Mouse (Mus musculus) heart, postnatal 10 days (tissue): ENCODE measurements around the gene Prrt2. TPM values are rescaled to one million over a fixed set of nuclear protein-coding genes. Genes with fewer than 3 reads are reported as not detected.
A peak's percentile ranks its signal among the peaks of the same experiment; 100 is the strongest.

Experiments
- DNase-seq, 2 experiments: peaks; one replicate each; pipeline ENCODE4 v3.0.0; 2021
- intact Hi-C: fragments of 180-260 bp; cut with DNase I; formaldehyde crosslinking; loops from one replicate; pipeline ENCODE4 v1.15.1; 2025
- total RNA-seq, 2 experiments: library from RNA; stranded (reverse); gene quantifications; 2 replicates each; pipeline ENCODE4 v1.2.3; 2021

Prrt2 gene
- total RNA-seq, 2 experiments from 2014 or later, result 1.0 to 2.3 TPM

DNA sequence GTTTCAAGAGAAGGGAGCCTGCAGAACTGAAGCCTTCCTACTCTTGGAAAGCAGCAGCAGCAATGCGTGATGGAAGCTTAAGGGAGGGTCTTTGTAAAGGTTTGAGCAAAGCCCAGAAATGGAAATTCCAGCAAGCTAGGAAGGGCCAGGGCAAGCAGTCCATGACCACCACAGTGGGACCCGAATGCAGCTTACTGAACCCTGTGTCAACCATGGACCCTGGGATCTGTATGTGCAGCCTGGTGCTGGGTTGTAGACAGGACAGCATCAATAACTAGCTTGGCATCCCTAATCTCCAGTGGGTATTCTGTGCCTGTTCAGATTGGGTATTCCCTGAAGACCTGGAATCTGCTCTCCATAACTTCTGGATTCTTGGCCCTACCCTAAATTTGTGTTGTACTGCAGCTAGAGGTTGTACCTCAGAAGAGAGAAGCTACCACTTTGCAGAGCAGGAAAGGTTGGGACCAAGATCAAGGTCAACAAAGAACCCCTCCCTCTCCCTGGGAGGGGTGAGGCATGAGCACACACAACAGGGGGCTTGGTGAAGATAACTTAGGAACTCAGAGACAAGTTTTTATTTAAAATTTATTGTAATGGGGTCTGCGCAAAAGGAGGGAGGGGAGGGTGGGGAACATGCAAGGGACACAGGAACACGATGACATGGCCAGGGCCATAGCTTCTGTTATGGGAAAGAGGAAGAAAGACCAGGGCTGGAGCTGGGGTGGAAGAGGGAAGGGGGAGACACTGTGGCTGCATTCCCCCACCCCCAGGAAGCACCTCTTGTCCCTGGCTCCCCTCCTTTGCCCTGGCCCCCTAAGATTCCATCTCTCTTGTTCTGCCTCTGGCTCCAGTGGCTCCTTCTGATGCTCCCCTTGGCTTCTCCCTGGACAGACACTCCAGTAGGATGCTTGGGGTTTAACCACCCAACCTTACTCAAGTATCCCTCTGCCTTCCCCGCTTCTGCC is 834 bp upstream of the Prrt2 start:
- intact Hi-C loops, result no loop called here
- no peak for DNase-seq

DNA sequence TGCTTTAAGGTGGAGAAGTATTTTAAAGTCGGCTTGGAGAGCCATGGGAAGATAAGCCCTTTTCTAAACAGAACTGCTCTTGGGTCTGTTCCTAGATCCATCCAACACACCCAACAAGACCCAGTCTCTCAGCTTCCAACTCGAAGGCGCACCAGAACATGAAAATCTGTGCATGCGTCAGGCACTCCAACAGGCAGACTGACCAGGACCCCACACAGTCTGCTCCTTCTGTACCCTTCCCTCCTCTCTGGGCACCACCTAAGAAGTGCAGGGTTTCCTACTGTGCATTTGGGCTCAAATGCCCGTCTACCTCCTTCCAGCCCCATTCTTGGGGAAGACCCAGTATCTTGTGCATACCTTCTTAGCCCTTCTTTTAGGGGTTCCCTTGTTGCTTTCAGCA is 520 bp downstream of the Prrt2 start:
- no peak for DNase-seq
- intact Hi-C loops, result no loop called here

DNA sequence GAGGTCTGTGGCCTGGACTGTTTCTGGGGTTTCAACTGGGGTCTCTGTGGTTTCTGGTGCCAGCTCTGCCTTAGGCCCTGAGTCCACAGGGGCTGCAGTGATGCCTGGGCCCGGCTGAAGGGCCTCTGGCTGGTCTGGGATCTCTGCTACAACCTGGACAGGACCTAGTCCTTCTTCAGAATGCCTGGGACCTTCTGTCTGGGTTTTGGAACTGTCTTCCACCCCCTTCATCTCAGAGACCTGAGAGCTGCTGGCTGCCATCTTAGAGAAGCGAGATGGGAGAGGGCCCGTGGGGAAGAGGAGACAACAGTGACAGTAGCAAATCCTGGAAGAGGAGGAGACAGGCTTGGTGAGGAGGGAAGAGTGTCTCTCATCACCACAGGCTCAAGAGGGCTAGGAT is 980 bp downstream of the Prrt2 start:
- intact Hi-C loops, result no loop called here
- peak in 1 of 2 experiments; percentile 21 for DNase-seq

DNA sequence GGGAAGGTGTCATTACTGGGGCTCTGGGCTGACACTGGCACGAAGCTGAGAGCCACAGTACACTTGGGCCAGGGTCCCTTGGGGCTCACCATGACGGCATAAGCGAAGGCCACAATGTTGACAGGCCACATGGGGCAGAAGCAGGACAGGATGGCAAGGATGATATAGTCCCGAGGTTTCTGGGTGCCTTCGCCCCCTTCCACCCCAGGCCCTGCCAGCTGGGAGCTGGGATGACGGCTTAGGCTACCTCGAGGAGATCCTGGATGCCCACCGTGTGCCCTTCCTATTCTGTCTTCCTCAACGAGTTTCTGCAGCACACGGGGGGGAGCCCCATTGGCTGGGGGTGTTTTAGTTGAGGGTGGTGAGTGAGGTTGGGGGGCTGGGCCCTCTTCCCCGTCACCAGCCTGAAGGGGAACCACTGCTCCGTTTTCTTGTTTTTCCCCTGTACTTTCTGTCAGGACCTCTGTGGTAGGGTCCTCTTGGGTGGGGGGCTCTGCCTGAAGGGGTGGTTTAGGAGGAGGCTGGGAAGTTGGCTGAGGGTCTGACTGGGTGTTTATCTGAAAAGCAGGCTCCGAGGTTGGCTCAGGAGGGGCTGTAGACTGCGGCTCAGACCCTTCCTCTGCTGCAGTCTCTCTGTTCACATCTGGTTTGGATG is 1.6 kb downstream of the Prrt2 start:
- intact Hi-C loops, result no loop called here
- DNase-seq, result no peak

DNA sequence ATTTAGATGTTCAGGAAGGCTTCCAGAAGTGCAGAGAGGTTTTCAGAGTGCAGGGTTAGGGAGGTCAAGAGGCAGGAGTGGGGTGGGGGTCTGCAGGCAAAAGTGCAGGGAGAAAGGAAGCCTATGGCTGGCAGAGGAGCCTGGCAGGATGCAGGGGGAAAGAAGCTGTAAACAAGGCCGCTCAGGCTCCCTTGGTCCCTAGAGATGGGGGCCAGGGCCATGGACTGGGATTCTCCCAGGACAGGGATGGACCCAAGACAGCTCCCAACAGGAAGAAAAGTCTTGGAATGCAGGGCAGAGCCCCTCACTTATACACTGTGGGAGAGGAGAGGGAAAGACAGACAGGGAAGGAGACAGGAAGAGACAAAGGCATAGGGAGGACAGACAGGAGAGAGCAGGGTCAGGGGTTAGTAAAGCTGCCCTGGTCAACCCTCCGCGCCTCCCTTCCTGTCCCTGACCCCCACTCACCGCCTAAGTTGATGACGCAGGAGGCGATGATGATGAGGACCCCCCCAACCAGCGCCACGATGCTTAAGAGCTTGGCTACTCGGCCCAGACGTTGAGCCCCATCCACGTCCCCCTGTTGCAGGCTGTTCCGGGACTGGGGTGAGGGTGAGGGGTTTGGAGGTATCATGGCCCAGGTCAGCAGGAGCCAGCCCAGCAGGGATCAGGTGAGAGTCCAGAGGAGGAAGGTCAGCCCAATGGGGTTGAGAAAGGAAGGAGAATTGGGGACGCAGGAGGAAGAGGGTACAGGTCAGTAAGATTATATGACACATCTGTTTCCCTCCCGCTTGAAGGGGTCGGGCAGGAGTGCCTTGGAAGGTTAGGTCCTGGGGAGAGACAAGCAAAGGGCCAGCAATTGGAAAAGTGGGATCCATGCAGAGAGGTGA is 2.4 kb downstream of the Prrt2 start:
- DNase-seq, result peak in 1 of 2 experiments; percentile 21
- intact Hi-C loops, result no loop called here

DNA sequence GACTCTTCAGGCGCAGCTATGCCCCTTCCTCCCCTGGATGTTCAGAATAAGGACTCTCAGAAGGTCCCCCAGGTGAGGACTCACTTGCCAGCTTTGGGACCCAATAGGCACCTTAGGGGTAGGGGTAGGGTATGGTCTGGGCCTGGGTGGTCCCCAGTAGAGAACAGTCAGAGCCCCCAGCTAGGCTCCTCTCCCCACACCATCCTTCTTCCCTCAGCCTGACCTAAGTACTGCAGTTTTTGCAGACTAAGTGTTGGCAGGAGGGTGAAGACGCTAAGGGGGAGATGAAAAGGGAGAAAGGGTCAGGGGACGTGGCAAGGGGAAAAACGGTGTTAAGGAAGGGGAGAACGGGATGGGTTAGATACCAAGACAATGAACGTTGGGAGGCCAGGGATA is 3.1 kb downstream of the Prrt2 start:
- intact Hi-C loops, result loop anchor here (2.0 kb wide), 1 partner anchor 43 kb away; the partner anchor contains the start of gene Cdipt
- DNase-seq, result no peak

DNA sequence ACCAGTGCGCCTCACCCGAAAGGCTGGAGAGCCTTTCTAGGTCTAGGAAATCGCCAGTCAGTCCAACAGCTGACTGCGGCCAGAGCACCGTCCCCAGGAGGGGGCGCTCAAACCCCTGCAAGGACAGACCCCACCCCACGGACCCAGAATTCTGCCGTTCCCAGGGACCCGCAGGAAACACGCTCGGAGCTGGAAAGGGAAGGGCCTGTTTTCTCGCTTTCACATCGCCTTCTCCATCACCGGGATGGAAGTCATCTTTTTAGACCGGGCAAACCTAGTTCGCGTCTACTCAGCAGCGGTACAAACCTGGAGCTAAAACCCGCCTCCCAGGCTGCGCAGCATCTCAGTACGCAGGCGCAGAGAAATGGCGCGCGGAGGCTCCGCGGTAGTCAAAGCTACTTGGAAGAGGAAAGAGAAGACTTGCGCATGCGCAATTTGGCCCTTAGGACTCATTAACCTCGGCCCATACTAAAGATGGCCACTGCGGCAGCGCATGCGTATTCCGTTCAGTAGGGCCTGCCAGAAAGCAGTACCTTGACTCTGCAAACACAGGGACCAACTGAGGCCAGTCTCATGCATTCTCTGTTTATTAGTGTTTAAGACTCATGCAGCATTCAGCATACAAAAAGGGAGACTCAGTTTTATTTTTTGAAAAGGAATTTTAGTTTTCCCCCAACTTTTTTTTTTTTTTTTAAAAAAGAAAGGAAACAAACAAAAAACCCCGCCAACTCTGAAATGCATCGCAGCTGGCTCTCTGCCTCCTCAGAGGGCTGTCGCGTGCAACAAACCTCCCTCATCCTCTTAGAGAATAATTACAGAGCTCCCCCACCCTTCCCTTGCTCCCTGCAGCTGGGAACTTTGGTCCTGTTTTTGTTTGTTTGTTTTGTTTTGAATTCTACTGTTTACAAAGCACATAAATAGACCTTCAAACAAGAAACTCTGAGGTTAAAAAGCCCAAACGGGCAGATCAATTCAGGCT is 3.8 kb downstream of the Prrt2 start, which contains the start of gene Pagr1a:
TSS of gene Pagr1a (minus strand) at position 382 of the 979 bp plus-strand sequence.
- intact Hi-C loops, result loop anchor here (2.0 kb wide), 1 partner anchor 42 kb away; the partner anchor contains the start of gene Cdipt

DNA sequence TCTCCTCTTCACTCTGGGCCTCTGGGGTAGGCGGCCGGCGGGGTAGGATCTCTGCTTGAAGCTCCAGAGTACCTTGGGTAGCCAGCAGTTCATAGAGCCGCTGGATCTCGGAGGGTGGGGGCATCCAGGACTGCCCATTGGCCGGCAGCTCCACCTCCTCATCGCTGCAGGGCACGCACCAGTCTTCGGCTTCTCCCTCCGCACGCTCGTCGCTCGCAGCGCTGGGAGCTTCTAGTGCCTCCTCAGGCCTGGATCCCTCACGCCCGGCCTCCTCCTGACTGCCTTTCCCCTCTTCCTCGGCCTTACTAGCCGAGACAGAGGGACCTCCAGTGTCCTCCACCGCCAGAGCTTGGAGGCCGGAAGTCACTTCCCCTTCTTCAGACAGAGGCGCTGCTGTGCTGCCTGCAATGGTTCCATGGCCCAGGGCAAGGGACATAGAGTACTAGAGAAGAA is 4.5 kb downstream of the Prrt2 start:
- no peak for DNase-seq
- intact Hi-C loops, result loop anchor here (2.0 kb wide), 1 partner anchor 42 kb away; the partner anchor contains the start of gene Cdipt

More for the DNA sequence above, 3.8 kb downstream of the Prrt2 start, which contains the start of gene Pagr1a:
- peak; percentile 98 for DNase-seq

DNA sequence TGATC is 4.7 kb downstream of the Prrt2 start, which contains the start of gene Pagr1b:
TSS of gene Pagr1b (minus strand) at position 4 of the 5 bp plus-strand sequence.
- no peak for DNase-seq
- intact Hi-C loops, result loop anchor here (2.0 kb wide), 1 partner anchor 41 kb away; the partner anchor contains the start of gene Cdipt

DNA sequence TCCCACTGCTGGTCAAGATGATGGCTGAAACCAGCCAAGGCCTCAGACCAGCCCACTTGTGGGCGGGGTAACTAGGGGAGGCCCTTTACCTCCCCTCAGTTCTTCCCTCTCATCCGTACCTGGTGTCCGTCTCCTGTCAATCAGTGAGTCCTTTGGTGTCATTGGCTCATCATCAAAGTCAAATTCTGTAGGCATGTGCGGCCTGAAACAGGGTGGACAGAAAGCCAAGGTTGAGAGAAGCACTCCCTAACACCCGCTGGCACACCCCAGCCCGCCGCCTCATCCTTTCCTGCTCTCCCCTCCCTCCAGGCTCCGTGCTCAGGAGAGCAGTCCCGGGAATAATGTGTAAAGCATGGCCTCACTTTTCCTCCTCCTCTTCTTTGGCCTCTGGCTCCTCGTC is 4.9 kb downstream of the Prrt2 start:
- peak in 1 of 2 experiments; percentile 54 for DNase-seq
- intact Hi-C loops, result loop anchor here (2.0 kb wide), 1 partner anchor 41 kb away; the partner anchor contains the start of gene Cdipt

DNA sequence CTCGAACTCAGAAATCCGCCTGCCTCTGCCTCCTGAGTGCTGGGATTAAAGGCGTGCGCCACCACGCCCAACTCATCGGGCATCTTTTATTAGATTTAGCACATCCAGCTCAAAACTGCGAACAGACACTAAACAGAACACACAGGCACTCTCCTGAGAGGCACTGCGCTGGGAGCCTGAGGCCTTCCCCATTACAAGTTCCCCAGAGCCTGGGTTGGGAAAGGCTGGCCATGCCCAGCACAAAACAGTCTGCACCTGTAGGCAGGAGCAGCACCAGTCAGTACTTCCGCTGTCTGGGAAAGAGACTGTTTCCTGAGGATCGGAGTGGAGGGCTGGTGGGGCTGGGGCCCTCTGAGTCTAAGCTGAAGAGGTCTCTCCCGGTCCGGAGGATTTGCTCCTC is 6.0 kb downstream of the Prrt2 start:
- intact Hi-C loops, result loop anchor here (1.0 kb wide), 1 partner anchor 66 kb away; the partner anchor contains the start of gene Asphd1
- DNase-seq, result no peak

DNA sequence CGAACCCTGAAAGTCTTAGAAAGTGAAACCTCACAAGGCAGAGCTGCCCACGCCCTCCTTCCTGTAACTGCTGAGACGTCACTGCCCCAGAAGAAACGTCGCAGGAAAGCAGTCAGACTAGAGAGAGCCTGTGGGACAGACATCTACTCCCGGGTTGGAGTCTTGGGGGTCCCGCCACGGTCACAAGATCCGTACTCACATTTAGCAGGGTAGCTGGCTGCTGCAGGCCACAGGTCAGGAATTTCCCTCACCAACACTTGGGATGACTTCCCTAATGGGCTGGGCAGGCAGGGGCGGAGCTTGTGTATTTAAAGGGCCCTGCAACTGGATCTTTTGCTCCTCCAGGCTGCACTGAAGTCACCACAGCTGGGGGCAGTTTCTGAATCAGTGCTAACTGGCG is 6.7 kb downstream of the Prrt2 start, which contains the start of gene Mvp:
TSS of gene Mvp (minus strand) at position 302 of the 400 bp plus-strand sequence.
- intact Hi-C loops, result loop anchor here (1.0 kb wide), 1 partner anchor 65 kb away; the partner anchor contains the start of gene Asphd1
- DNase-seq, result peak; percentile 83 to 84

DNA sequence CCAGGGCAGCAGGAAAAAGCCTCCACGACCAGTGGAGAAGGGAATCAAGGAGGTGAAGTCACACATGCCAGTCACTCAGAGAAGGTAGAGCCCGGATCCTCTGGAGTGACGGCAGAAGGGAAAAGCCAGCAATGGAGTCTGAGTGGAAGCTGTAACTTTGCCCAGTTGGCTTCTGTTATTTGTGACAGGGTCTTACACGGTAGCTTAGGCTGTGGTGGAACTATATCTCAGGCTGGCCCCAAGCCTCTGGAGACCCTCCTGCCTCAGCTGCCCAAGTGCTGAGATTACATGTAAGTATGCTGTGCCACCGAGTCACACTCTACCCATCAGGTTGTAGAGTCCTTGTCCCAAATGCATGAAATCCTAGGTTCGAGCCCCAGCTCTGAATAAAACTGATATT is 7.6 kb downstream of the Prrt2 start:
- DNase-seq, result no peak
- intact Hi-C loops, result no loop called here

DNA sequence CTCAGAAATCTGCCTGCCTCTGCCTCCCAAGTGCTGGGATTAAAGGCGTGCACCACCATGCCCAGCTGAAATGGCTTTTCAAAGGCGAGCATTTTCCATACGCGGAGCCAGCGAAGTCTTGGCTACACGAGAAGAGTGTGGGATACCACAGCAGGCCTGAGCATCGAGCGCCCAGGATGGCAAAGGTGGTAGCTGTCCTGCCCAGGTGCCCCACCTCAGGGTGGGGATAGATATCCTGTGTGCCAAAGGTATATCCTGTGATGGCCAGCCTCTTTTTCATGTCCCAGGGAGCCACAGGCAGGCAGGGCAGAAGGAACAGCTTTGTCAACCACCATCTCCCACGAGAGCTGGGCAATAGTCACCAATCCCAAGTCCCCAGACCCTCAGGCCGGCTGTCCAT is 8.2 kb downstream of the Prrt2 start:
- DNase-seq, result no peak
- intact Hi-C loops, result no loop called here

DNA sequence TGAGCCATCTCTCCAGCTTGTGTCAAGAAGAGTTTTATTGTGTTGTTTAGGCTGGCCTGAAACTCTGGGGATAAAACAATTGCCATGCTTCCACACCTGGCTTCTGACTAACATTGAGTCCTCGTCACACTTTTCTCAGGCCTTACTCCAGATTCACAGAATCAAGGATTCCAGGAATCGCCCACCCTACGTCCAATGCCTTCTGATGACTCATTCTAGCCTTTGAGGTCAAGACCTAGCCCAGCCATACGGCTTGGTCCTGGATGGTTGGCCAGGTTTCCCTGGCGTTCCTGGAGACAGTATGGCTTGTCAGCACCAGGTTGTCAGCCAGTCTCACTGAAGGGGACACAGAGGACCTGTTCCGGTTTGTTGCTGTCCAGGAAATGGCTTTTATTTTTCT is 8.6 kb downstream of the Prrt2 start:
- intact Hi-C loops, result no loop called here
- DNase-seq, result no peak

DNA sequence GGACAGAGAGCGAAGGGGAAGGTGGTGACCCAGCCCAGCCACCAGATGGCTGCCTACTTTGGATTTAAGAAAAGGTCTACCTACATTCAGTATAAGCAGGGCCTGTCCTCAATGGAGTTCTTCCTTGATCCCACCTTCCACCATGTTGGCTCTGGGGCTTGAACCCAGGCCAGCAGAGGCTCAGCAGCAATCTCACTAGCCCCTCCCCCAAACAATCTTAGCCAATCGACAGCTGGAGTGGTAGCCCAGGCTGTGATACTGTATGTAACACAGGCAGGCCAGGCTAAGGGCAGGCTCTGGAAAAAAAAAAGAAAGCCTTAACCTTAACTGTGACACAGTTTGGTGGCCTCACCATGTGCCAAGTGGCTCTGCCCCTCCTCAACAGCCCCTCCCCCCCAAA is 9.3 kb downstream of the Prrt2 start:
- DNase-seq, result no peak
- intact Hi-C loops, result no loop called here

DNA sequence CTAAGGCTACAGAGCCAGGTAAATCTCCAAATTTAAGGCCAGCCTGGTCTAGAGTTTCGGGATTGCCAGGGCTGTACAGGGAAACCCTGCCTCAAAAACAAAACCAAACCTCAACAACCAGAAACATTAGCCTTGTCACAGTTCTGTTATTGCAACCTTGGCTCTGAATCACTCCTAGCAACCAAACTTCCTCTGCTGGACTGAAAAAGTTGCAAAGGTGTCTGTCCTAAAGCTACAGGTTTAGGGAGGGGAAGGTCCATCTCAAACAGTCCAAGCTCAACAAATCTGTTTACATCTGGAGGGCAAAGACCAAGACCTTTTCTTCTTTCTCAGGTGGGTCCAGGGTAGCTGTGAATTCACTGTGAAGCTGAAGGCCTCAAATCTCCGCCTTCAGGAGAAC is 10.0 kb downstream of the Prrt2 start:
- DNase-seq, result no peak
- intact Hi-C loops, result no loop called here

DNA sequence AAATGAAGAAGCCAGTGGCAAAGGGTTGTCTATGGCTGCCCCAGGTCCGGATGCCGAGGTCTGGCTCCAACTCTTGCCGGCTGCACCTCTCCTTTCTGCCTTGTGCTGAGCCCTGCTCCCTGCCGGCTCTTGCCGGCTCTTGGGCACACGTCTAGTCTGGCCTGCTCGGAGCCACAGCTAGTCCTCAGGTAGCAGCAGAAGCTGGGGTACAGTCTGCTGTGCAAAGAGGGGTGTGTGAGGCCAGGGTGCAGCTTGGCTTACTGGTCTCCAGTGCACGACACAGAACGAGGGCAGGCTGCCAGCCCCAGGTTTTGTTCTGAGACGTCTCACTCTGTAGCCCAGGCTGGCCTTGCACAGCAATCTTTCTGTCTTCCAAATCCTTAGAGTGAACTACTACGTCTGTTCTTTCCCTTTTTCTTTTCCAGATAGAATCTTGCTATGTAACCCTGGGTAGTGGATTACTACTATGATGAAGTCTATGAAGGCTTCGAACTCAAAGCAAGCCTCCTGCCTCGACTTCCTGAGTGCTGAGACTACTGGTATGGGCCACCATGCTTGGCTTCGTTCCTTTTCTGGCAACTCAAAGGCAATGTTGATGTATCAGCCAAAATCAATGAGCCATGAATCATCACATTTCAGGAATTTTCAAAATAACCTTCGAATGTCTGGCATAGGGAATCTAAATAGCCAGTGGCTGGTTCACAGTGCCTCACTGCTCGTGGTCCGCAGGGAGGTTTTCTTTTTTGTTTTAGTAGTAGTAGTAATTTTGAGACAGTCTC is 11.5 kb downstream of the Prrt2 start:
- intact Hi-C loops, result no loop called here
- no peak for DNase-seq
